Mouse (Mus musculus) stomach, embryonic 15.5 days (tissue): ENCODE results near the gene Ankrd65. TPM values are rescaled to one million over a fixed set of nuclear protein-coding genes. Genes with fewer than 3 reads are reported as not detected.
"Not testable (repeated sequence)": the region's sequence is repeated elsewhere in the genome, so short reads cannot be mapped to it uniquely, and the experiment has no call there.

Experiments used
- ATAC-seq: fragments of 200-750 bp; cut with Nextera tagmentation; 2 replicates; pipeline ENCODE4 v1.8.0; 2017; ENCODE audit warnings: low read depth, moderate number of reproducible peaks, moderate TSS enrichment; ENCODE audit not compliant: insufficient read depth, low FRiP score
- H3K27ac ChIP-seq: fragments of 300-500 bp; sonication (generic); 2 replicates; pipeline ENCODE4 v1.5.1; 2015; ENCODE audit warnings: mild to moderate bottlenecking, inconsistent platforms
- H3K27me3 ChIP-seq: fragments of 300-500 bp; sonication (generic); replicated peaks from 2 replicates; pipeline ENCODE4 v1.6.1; 2015; ENCODE audit warnings: inconsistent platforms
- H3K36me3 ChIP-seq: fragments of 300-500 bp; sonication (generic); 2 replicates; pipeline ENCODE4 v1.6.1; 2015; ENCODE audit warnings: inconsistent platforms
- H3K4me1 ChIP-seq: fragments of 300-500 bp; sonication (generic); 2 replicates; pipeline ENCODE4 v1.6.1; 2015; ENCODE audit warnings: inconsistent platforms
- H3K4me2 ChIP-seq: fragments of 300-500 bp; sonication (generic); 2 replicates; pipeline ENCODE4 v1.6.1; 2015; ENCODE audit warnings: mild to moderate bottlenecking, inconsistent platforms
- H3K4me3 ChIP-seq: fragments of 300-500 bp; sonication (generic); replicated peaks from 2 replicates; pipeline ENCODE4 v1.5.1; 2015; ENCODE audit warnings: inconsistent platforms
- H3K9ac ChIP-seq: fragments of 300-500 bp; sonication (generic); 2 replicates; pipeline ENCODE4 v1.6.1; 2015; ENCODE audit warnings: inconsistent platforms
- H3K9me3 ChIP-seq: fragments of 300-500 bp; sonication (generic); 2 replicates; pipeline ENCODE4 v1.6.1; 2016; ENCODE audit warnings: inconsistent platforms
- WGBS: fragments of 180-500 bp; shearing (Covaris S2); methylation state at CpG from one replicate; pipeline ENCODE4 v1.1.7; 2015; 5-methylcytosine and 5-hydroxymethylcytosine counted together
- polyA plus RNA-seq: library from polyadenylated mRNA; unstranded; fragments of >200 nt; fragmentation: Nextera tagmentation; extraction: Ambion mirVana; gene quantifications from 2 replicates; pipeline ENCODE4 v1.2.1, GENCODE M21; 2015

Ankrd65 gene
- polyA plus RNA-seq, result 0.22 TPM in 1 of 2 replicates, not detected in the other

- no peak within 1 kb of the TSS for H3K9ac ChIP-seq
- H3K4me2 ChIP-seq, result no peak within 1 kb of the TSS
These were observed at the start of gene Ankrd65 for GRCm38 (mm10) chr4:155790021-155790489. Ankrd65 (plus strand) TSS chr4:155790439.

GRCm38 (mm10) chr4:155740681-155741080 is 49.6 kb upstream of the Ankrd65 start:
- H3K9me3 ChIP-seq, ATAC-seq, H3K4me1 ChIP-seq, H3K27ac ChIP-seq, H3K4me3 ChIP-seq, H3K9ac ChIP-seq, H3K27me3 ChIP-seq, H3K4me2 ChIP-seq: not testable (repeated sequence)
- H3K36me3 ChIP-seq, result peaks cover 41% of the 10 kb centered on the region; the same call in 1 of the 2 replicates
- WGBS, result 85% methylated on average over 10 of the region's 10 CpGs

More at GRCm38 (mm10) chr4:155790021-155790489, at the start of gene Ankrd65:
- Histone ChIP-seq H3K27me3 (no peaks in the 10 kb centered on the region), H3K4me1 (no peaks in the 10 kb centered on the region), H3K4me3 (no peak within 1 kb of the TSS), H3K36me3 (no peaks in the 10 kb centered on the region), H3K27ac (peak within 1 kb of the TSS; percentile 48), H3K9me3 (no peaks in the 10 kb centered on the region)
- ATAC-seq, result no peak
- 77% methylated on average over 3 of the region's 3 CpGs for WGBS

- H3K4me1 ChIP-seq, result no peaks in the 10 kb centered on the region
- H3K9me3 ChIP-seq, result no peaks in the 10 kb centered on the region
- no peak for ATAC-seq
- WGBS, result 85% methylated on average over 5 of the region's 5 CpGs
- H3K9ac ChIP-seq, result no peak overlapping the region
- no peak overlapping the region for H3K4me2 ChIP-seq
- H3K27me3 ChIP-seq, result no peaks in the 10 kb centered on the region
- no peak overlapping the region for H3K4me3 ChIP-seq
- no peak overlapping the region for H3K27ac ChIP-seq
- peaks cover 47% of the 10 kb centered on the region for H3K36me3 ChIP-seq
These were observed 47.6 kb upstream of the Ankrd65 start for GRCm38 (mm10) chr4:155742684-155743083.

GRCm38 (mm10) chr4:155744474-155744873 is 45.8 kb upstream of the Ankrd65 start:
- Histone ChIP-seq H3K27ac (no peak overlapping the region), H3K36me3 (peaks cover 64% of the 10 kb centered on the region), H3K4me1 (no peaks in the 10 kb centered on the region), H3K4me2 (no peak overlapping the region), H3K4me3 (no peak overlapping the region), H3K9me3 (no peaks in the 10 kb centered on the region), H3K27me3 (no peaks in the 10 kb centered on the region), H3K9ac (no peak overlapping the region)
- WGBS, result 85% methylated on average over 8 of the region's 8 CpGs
- ATAC-seq, result no peak

GRCm38 (mm10) chr4:155745136-155745535 is 45.1 kb upstream of the Ankrd65 start:
- Histone ChIP-seq H3K27me3 (no peaks in the 10 kb centered on the region), H3K27ac (no peak overlapping the region), H3K9ac (no peak overlapping the region), H3K4me1 (no peaks in the 10 kb centered on the region), H3K36me3 (peaks cover 63% of the 10 kb centered on the region), H3K9me3 (no peaks in the 10 kb centered on the region), H3K4me2 (no peak overlapping the region), H3K4me3 (no peak overlapping the region)
- WGBS, result 90% methylated on average over 5 of the region's 5 CpGs
- ATAC-seq, result no peak

- no peak overlapping the region for H3K4me2 ChIP-seq
- no peak overlapping the region for H3K4me3 ChIP-seq
- H3K27me3 ChIP-seq, result no peaks in the 10 kb centered on the region
- H3K9ac ChIP-seq, result no peak overlapping the region
- ATAC-seq, result no peak
- no peaks in the 10 kb centered on the region for H3K4me1 ChIP-seq
- peaks cover 68% of the 10 kb centered on the region for H3K36me3 ChIP-seq
- no peaks in the 10 kb centered on the region for H3K9me3 ChIP-seq
- H3K27ac ChIP-seq, result no peak overlapping the region
- 81% methylated on average over 8 of the region's 8 CpGs for WGBS
These were observed 44.1 kb upstream of the Ankrd65 start for GRCm38 (mm10) chr4:155746036-155746548.

- no peaks in the 10 kb centered on the region for H3K9me3 ChIP-seq
- peaks cover 70% of the 10 kb centered on the region for H3K36me3 ChIP-seq
- no peaks in the 10 kb centered on the region for H3K27me3 ChIP-seq
- no peaks in the 10 kb centered on the region for H3K4me1 ChIP-seq
- H3K4me3 ChIP-seq, result no peak overlapping the region
- 89% methylated on average over 17 of the region's 17 CpGs for WGBS
- H3K9ac ChIP-seq, result no peak overlapping the region
- ATAC-seq, result no peak
- no peak overlapping the region for H3K27ac ChIP-seq
- H3K4me2 ChIP-seq, result no peak overlapping the region
These were observed 43.4 kb upstream of the Ankrd65 start for GRCm38 (mm10) chr4:155746575-155747490.

- peaks cover 13% of the 10 kb centered on the region for H3K4me1 ChIP-seq
- H3K9ac ChIP-seq, result no peak overlapping the region
- peaks cover 34% of the 10 kb centered on the region for H3K36me3 ChIP-seq
- no peak overlapping the region for H3K4me3 ChIP-seq
- ATAC-seq, result no peak
- no peak overlapping the region for H3K4me2 ChIP-seq
- no peaks in the 10 kb centered on the region for H3K9me3 ChIP-seq
- H3K27ac ChIP-seq, result no peak overlapping the region
- H3K27me3 ChIP-seq, result no peaks in the 10 kb centered on the region
- 92% methylated on average over 12 of the region's 12 CpGs for WGBS
These were observed 33.2 kb upstream of the Ankrd65 start for GRCm38 (mm10) chr4:155757011-155757410.

- H3K4me1 ChIP-seq, result peaks cover 13% of the 10 kb centered on the region
- peak overlapping the region; percentile 98 for H3K4me2 ChIP-seq
- H3K9me3 ChIP-seq, result no peaks in the 10 kb centered on the region
- WGBS, result 2% methylated on average over 10 of the region's 10 CpGs
- no peak; the same call in 1 of the 2 replicates for ATAC-seq
- peak overlapping the region; percentile 73; the same call in 1 of the 2 replicates for H3K9ac ChIP-seq
- H3K36me3 ChIP-seq, result peaks cover 11% of the 10 kb centered on the region; the same call in 1 of the 2 replicates
- peak overlapping the region; percentile 78 for H3K4me3 ChIP-seq
- no peaks in the 10 kb centered on the region for H3K27me3 ChIP-seq
- H3K27ac ChIP-seq, result no peak overlapping the region; the same call in 1 of the 2 replicates
These were observed 30.2 kb upstream of the Ankrd65 start for GRCm38 (mm10) chr4:155759862-155760612.

GRCm38 (mm10) chr4:155760613-155761355 is 29.5 kb upstream of the Ankrd65 start, which contains the start of gene Atad3a:
Atad3a (minus strand) TSS chr4:155761093.
- ATAC-seq, result peak; percentile 99
- under 1% methylated on average over 68 of the region's 68 CpGs for WGBS
- H3K4me2 ChIP-seq, result peak within 1 kb of the TSS; percentile 98

More at GRCm38 (mm10) chr4:155760613-155761355, 29.5 kb upstream of the Ankrd65 start, which contains the start of gene Atad3a:
- 0 out of 2 replicates have a peak, but pooled peaks cover 6% of the 10 kb centered on the region for H3K36me3 ChIP-seq
- no peaks in the 10 kb centered on the region for H3K9me3 ChIP-seq
- peaks cover 13% of the 10 kb centered on the region for H3K4me1 ChIP-seq
- H3K27ac ChIP-seq, result peak within 1 kb of the TSS; percentile 63
- H3K27me3 ChIP-seq, result no peaks in the 10 kb centered on the region
- peak within 1 kb of the TSS; percentile 78 for H3K4me3 ChIP-seq
- H3K9ac ChIP-seq, result peak within 1 kb of the TSS; percentile 73
